Comparison of ENCODE assay signal across 16 mouse cellular contexts in genomic region chr4:80306528-80306927, GRCm38 (mm10).
"Had no signal": no experiment of that assay in that cellular context is flagged by ENCODE, and none has a peak within 500 bp of the region (broad histone marks: within the 10 kb centered on the region; RNA-seq: fewer than 3 reads in every experiment).

No protein-coding gene starts in this region.

- H3K27me3 ChIP-seq: liver, embryonic 13.5 days; neural tube, embryonic 12.5 days; neural tube, embryonic 15.5 days had no signal

- H3K27ac ChIP-seq: kidney, postnatal 0 days; layer of hippocampus, adult 2 months; liver, embryonic 13.5 days; neural tube, embryonic 12.5 days; neural tube, embryonic 15.5 days; stomach, postnatal 0 days had no signal

- H3K9me3 ChIP-seq: liver, embryonic 13.5 days; neural tube, embryonic 12.5 days; neural tube, embryonic 15.5 days had no signal

- H3K9ac ChIP-seq: liver, embryonic 13.5 days; neural tube, embryonic 12.5 days; neural tube, embryonic 15.5 days had no signal

- H3K36me3 ChIP-seq: liver, embryonic 13.5 days; neural tube, embryonic 12.5 days; neural tube, embryonic 15.5 days had no signal

- H3K4me1 ChIP-seq: liver, embryonic 13.5 days; neural tube, embryonic 12.5 days; neural tube, embryonic 15.5 days had no signal

- H3K4me2 ChIP-seq: liver, embryonic 13.5 days; neural tube, embryonic 12.5 days; neural tube, embryonic 15.5 days had no signal

- ATAC-seq: intestine, postnatal 0 days had no signal

- DNase-seq: kidney, adult 2 months; kidney, postnatal 25 days; layer of hippocampus, adult 9-11 months; liver, embryonic 13.5 days; lung, adult 2 months; lung, postnatal 14 days; lung, postnatal 4 days; thymus, adult 2 months; thymus, postnatal 14 days; thymus, postnatal 4 days had no signal

- H3K4me3 ChIP-seq: layer of hippocampus, adult 2 months; liver, embryonic 13.5 days; neural tube, embryonic 12.5 days; neural tube, embryonic 15.5 days had no signal
